Mouse (Mus musculus): ENCODE measurements around the gene Tstd1.

- TF ChIP-seq CTCF (IDR thresholded peaks at IDR 0.05; ENCODE audit: low read depth) (no peak), EP300 (IDR thresholded peaks at IDR 0.05; ENCODE audit: low read depth) (no peak)
Observed at GRCm38 (mm10) chr1:171402991-171403390, 15.7 kb upstream of the Tstd1 start.
